Mouse (Mus musculus) embryo, embryonic 9.5 days (tissue): ENCODE data around the gene Cyp8b1.
A peak's percentile ranks its signal among the peaks of the same experiment; 100 is the strongest.

Experiments used
- DNase-seq: peaks from one replicate; pipeline ENCODE4 v3.0.0-alpha.2; 2017; ENCODE audit errors: extremely low spot score

Gene Cyp8b1

GRCm38 (mm10) chr9:121891301-121891700, 24.8 kb downstream of the Cyp8b1 start:
- no peak for DNase-seq

- DNase-seq, result peak; percentile 43
Observed at GRCm38 (mm10) chr9:121890441-121890941, 25.6 kb downstream of the Cyp8b1 start.

- no peak for DNase-seq
Observed at GRCm38 (mm10) chr9:121889927-121890440, 26.1 kb downstream of the Cyp8b1 start.

GRCm38 (mm10) chr9:121882015-121882457, 34.1 kb downstream of the Cyp8b1 start:
- no peak for DNase-seq

- no peak for DNase-seq
Observed at GRCm38 (mm10) chr9:121881301-121881700, 34.8 kb downstream of the Cyp8b1 start.

- DNase-seq, result peak; percentile 32
Observed at GRCm38 (mm10) chr9:121880840-121881239, 35.3 kb downstream of the Cyp8b1 start.

GRCm38 (mm10) chr9:121877052-121877740, 38.9 kb downstream of the Cyp8b1 start:
- peak; percentile 49 for DNase-seq

- DNase-seq, result no peak
Observed at GRCm38 (mm10) chr9:121873578-121873977, 42.5 kb downstream of the Cyp8b1 start.

GRCm38 (mm10) chr9:121872062-121872683, 43.9 kb downstream of the Cyp8b1 start:
- no peak for DNase-seq

GRCm38 (mm10) chr9:121869973-121870515, 46.1 kb downstream of the Cyp8b1 start:
- DNase-seq, result no peak

GRCm38 (mm10) chr9:121869432-121869831, 46.7 kb downstream of the Cyp8b1 start:
- DNase-seq, result no peak

- no peak for DNase-seq
Observed at GRCm38 (mm10) chr9:121868236-121868635, 47.9 kb downstream of the Cyp8b1 start.

- DNase-seq, result no peak
Observed at GRCm38 (mm10) chr9:121867632-121868031, 48.5 kb downstream of the Cyp8b1 start.

- DNase-seq, result no peak
Observed at GRCm38 (mm10) chr9:121865425-121866008, 50.6 kb downstream of the Cyp8b1 start.

GRCm38 (mm10) chr9:121864837-121865236, 51.3 kb downstream of the Cyp8b1 start:
- no peak for DNase-seq
